Mouse (Mus musculus): ENCODE data around the gene Cd28.

GRCm38 (mm10) chr1:60744266-60744665 is 27.7 kb downstream of the Cd28 start:
- no peak for TF ChIP-seq CTCF (conservative IDR thresholded peaks at IDR 0.05 in 1 of 2, IDR thresholded peaks at IDR 0.05 in 1 of 2; ENCODE audit: low read depth in 2 of 2, low read length in 2 of 2)
- no peak for TF ChIP-seq EP300 (IDR thresholded peaks at IDR 0.05; ENCODE audit: low read length)
- no peak for TF ChIP-seq BHLHE40 (IDR thresholded peaks at IDR 0.05; ENCODE audit: low read depth, low read length)
- no peak for TF ChIP-seq POLR2A (IDR thresholded peaks at IDR 0.05; ENCODE audit: low read depth, low read length)
- TF ChIP-seq HCFC1 (IDR thresholded peaks at IDR 0.05; ENCODE audit: low read depth, low read length): no peak
- TF ChIP-seq MAX (IDR thresholded peaks at IDR 0.05; ENCODE audit: low read length): no peak
- no peak for TF ChIP-seq ELF1 (IDR thresholded peaks at IDR 0.05; ENCODE audit: low read depth, low read length)
- TF ChIP-seq E2F4 (IDR thresholded peaks at IDR 0.05; ENCODE audit: insufficient replicate concordance, low read depth, low read length): no peak
- TF ChIP-seq MYC (IDR thresholded peaks at IDR 0.05; ENCODE audit: low read depth, low read length): no peak
- TF ChIP-seq MXI1 (IDR thresholded peaks at IDR 0.05; ENCODE audit: low read depth, low read length): no peak
- TF ChIP-seq ZMIZ1 (IDR thresholded peaks at IDR 0.05; ENCODE audit: low read depth, low read length): no peak
- TF ChIP-seq IRF4 (IDR thresholded peaks at IDR 0.05; ENCODE audit: low read depth, low read length): no peak
- no peak for TF ChIP-seq RCOR1 (conservative IDR thresholded peaks at IDR 0.05; ENCODE audit: low read depth, low read length)
- TF ChIP-seq PAX5 (IDR thresholded peaks at IDR 0.05; ENCODE audit: low read length): no peak
